Mouse (Mus musculus) cerebellum, adult 2 months (tissue): Measurements from ENCODE around the gene Helt.

ENCODE experiments used
- CTCF ChIP-seq: fragments of 200-500 bp; IDR thresholded peaks from 2 replicates; pipeline ENCODE4 v1.5.1; 2011; ENCODE audit warnings: low read depth, mild to moderate bottlenecking, control low read depth, low read length, moderate library complexity, borderline replicate concordance; ENCODE audit not compliant: insufficient read depth
- POLR2A ChIP-seq: fragments of 200-500 bp; IDR thresholded peaks from 2 replicates; pipeline ENCODE4 v1.6.1; 2011; ENCODE audit warnings: low read length, control low read depth, borderline replicate concordance; ENCODE audit not compliant: insufficient read depth

DNA sequence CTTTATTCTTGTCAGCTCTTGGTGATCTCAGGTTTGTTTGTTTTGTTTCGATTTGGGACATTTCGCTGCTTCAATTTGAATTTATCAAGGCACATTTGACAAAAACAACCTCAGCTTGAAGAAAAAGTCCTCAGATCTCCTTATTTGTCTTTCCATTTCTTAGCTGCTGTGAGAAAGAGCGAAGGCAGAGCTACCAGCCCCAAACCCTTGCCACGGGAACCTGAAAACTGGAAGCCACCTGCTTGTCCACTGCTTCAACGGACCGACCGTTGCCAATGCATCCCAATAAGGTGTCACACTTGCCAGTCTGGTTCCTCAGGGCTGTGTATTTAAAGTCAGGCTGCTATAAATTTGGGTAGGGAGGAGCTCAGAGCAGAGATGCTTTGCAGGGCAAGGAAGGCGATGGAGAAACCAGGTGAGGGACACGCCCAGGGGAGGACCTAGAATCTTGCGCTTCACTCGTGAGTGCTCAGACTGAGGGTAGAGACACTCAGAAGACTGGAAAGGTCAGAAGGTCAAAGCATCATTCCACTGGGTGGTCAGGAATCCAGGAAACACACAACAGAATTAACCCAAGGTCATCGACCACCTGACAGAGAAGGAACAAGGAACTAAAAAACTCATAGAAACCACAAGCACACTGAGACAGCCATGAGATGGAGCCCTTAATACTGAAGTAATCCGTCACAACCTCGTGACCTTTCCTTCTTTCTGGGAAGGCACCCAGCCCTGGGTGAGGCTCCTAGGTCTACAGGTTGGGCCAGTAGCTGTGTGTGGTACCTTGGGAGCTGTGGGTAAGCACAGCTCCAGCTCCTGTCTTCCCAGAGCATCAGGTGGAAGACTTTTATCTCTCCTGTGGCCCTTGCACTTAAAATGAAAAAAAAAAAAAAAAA, 46.2 kb upstream of the Helt start:
- TF ChIP-seq CTCF (no peak), POLR2A (no peak)
